Mouse (Mus musculus) CH12.LX (cell line): Measurements from ENCODE around the gene Arih2. TPM values are rescaled to one million over a fixed set of nuclear protein-coding genes. Genes with fewer than 3 reads are reported as not detected.

Experiments
- DNase-seq: peaks from one replicate; pipeline ENCODE4 v3.0.0-alpha.2; 2013; ENCODE audit errors: extremely low read depth
- H3K27ac ChIP-seq: 2 replicates; pipeline ENCODE4 v1.5.1; 2012; ENCODE audit warnings: low read depth, mild to moderate bottlenecking, control low read depth, moderate library complexity; ENCODE audit not compliant: insufficient read depth
- H3K27me3 ChIP-seq: replicated peaks from 2 replicates; pipeline ENCODE3; 2012; ENCODE audit warnings: inconsistent platforms
- H3K36me3 ChIP-seq, 2 experiments: replicated peaks in 1 of 2; 2 replicates each; pipeline versions ENCODE3 to v1.6.1; 2012; ENCODE audit warnings: inconsistent platforms in 1 of 2, low read length in 1 of 2, mild to moderate bottlenecking in 1 of 2, mixed read lengths in 1 of 2, moderate library complexity in 1 of 2; ENCODE audit not compliant: control insufficient read depth in 1 of 2, insufficient read depth in 1 of 2
- H3K4me1 ChIP-seq, 2 experiments: 2 replicates each; pipeline ENCODE4 v1.6.1; 2012; ENCODE audit warnings: inconsistent platforms in 1 of 2, moderate library complexity in 1 of 2; ENCODE audit not compliant: insufficient read depth in 2 of 2, control insufficient read depth in 1 of 2
- H3K4me2 ChIP-seq: 2 replicates; pipeline ENCODE4 v1.6.1; 2012; ENCODE audit warnings: low read depth, mild to moderate bottlenecking, control low read depth; ENCODE audit not compliant: poor library complexity, insufficient read depth, severe bottlenecking
- H3K4me3 ChIP-seq, 3 experiments: fragments of 150-350 bp in 1 of 3; sonication (generic) in 1 of 3; replicated peaks in 1 of 3; 2 replicates each; pipeline versions ENCODE3 to v1.5.1; 2011 to 2012; ENCODE audit warnings: low read depth in 2 of 3, low read length in 2 of 3, mild to moderate bottlenecking in 2 of 3, moderate library complexity in 2 of 3, control low read depth in 1 of 3, improper control_type of control experiment in 1 of 3, inconsistent platforms in 1 of 3, mixed read lengths in 1 of 3; ENCODE audit not compliant: poor library complexity in 1 of 3
- H3K79me2 ChIP-seq: replicated peaks from 2 replicates; pipeline ENCODE4 v1.6.1; 2012; ENCODE audit warnings: mild to moderate bottlenecking, moderate library complexity; ENCODE audit not compliant: control insufficient read depth, poor library complexity, insufficient read depth, severe bottlenecking; ENCODE audit errors: extremely low read depth
- H3K9ac ChIP-seq: 2 replicates; pipeline ENCODE4 v1.6.1; 2012; ENCODE audit warnings: low read depth, mild to moderate bottlenecking, control low read depth, moderate library complexity; ENCODE audit not compliant: insufficient read depth
- H3K9me3 ChIP-seq: replicated peaks from 2 replicates; pipeline ENCODE3; 2012; ENCODE audit warnings: low read length, inconsistent platforms, mixed read lengths
- CHD1 ChIP-seq: IDR thresholded peaks from 2 replicates; pipeline ENCODE4 v1.6.1; 2012; ENCODE audit warnings: low read depth, low read length, improper control_type of control experiment, inconsistent platforms
- ELF1 ChIP-seq: IDR thresholded peaks from 2 replicates; pipeline ENCODE4 v1.6.1; 2014; ENCODE audit warnings: low read depth, mild to moderate bottlenecking, inconsistent platforms, low read length, improper control_type of control experiment
- EP300 ChIP-seq: IDR thresholded peaks from 2 replicates; pipeline ENCODE4 v1.6.1; 2011; ENCODE audit warnings: low read length, improper control_type of control experiment
- HCFC1 ChIP-seq: IDR thresholded peaks from 2 replicates; pipeline ENCODE4 v1.6.1; 2012; ENCODE audit warnings: low read depth, mild to moderate bottlenecking, inconsistent platforms, low read length, improper control_type of control experiment
- IRF4 ChIP-seq: IDR thresholded peaks from 2 replicates; pipeline ENCODE4 v1.6.1; 2014; ENCODE audit warnings: low read depth, mild to moderate bottlenecking, inconsistent platforms, low read length, improper control_type of control experiment
- JUND ChIP-seq: conservative IDR thresholded peaks from 2 replicates; pipeline ENCODE4 v1.6.1; 2011; ENCODE audit warnings: low read depth, low read length, improper control_type of control experiment
- KAT2A ChIP-seq: IDR thresholded peaks from 2 replicates; pipeline ENCODE4 v1.6.1; 2012; ENCODE audit warnings: low read length, improper control_type of control experiment, inconsistent platforms; ENCODE audit not compliant: insufficient replicate concordance
- MAFK ChIP-seq: IDR thresholded peaks from 2 replicates; pipeline ENCODE4 v1.6.1; 2011; ENCODE audit warnings: low read length, improper control_type of control experiment; ENCODE audit not compliant: insufficient replicate concordance
- MAX ChIP-seq: IDR thresholded peaks from 2 replicates; pipeline ENCODE4 v1.6.1; 2011; ENCODE audit warnings: low read length, improper control_type of control experiment
- MAZ ChIP-seq: IDR thresholded peaks from 2 replicates; pipeline ENCODE4 v1.6.1; 2012; ENCODE audit warnings: low read depth, mild to moderate bottlenecking, inconsistent platforms, low read length, improper control_type of control experiment, moderate library complexity
- MEF2A ChIP-seq: IDR thresholded peaks from 2 replicates; pipeline ENCODE4 v1.6.1; 2014; ENCODE audit warnings: low read depth, mild to moderate bottlenecking, inconsistent platforms, low read length, improper control_type of control experiment, borderline replicate concordance
- MYC ChIP-seq: IDR thresholded peaks from 2 replicates; pipeline ENCODE4 v1.6.1; 2011; ENCODE audit warnings: low read depth, mild to moderate bottlenecking, improper control_type of control experiment, low read length
- NELFE ChIP-seq: IDR thresholded peaks from 2 replicates; pipeline ENCODE4 v1.6.1; 2011; ENCODE audit warnings: low read depth, low read length, improper control_type of control experiment
- NRF1 ChIP-seq: IDR thresholded peaks from 2 replicates; pipeline ENCODE4 v1.6.1; 2014; ENCODE audit warnings: low read depth, mild to moderate bottlenecking, inconsistent platforms, low read length, improper control_type of control experiment, moderate library complexity
- PAX5 ChIP-seq: IDR thresholded peaks from 2 replicates; pipeline ENCODE4 v1.6.1; 2012; ENCODE audit warnings: low read length, inconsistent platforms, mixed read lengths
- RAD21 ChIP-seq: IDR thresholded peaks from 2 replicates; pipeline ENCODE4 v1.6.1; 2011; ENCODE audit warnings: low read depth, mild to moderate bottlenecking, low read length, improper control_type of control experiment, moderate library complexity
- RCOR1 ChIP-seq: conservative IDR thresholded peaks from 2 replicates; pipeline ENCODE4 v1.6.1; 2012; ENCODE audit warnings: low read depth, mild to moderate bottlenecking, inconsistent platforms, low read length, improper control_type of control experiment
- USF2 ChIP-seq: conservative IDR thresholded peaks from 2 replicates; pipeline ENCODE4 v1.6.1; 2011; ENCODE audit warnings: low read depth, low read length, improper control_type of control experiment
- ZC3H11A ChIP-seq: IDR thresholded peaks from 2 replicates; pipeline ENCODE4 v1.6.1; 2012; ENCODE audit warnings: low read depth, mild to moderate bottlenecking, inconsistent platforms, low read length, improper control_type of control experiment
- ZKSCAN1 ChIP-seq: IDR thresholded peaks from 2 replicates; pipeline ENCODE4 v1.6.1; 2012; ENCODE audit warnings: low read depth, inconsistent platforms, low read length, improper control_type of control experiment, borderline replicate concordance
- ZNF384 ChIP-seq: IDR thresholded peaks from 2 replicates; pipeline ENCODE4 v1.6.1; 2012; ENCODE audit warnings: low read depth, low read length, improper control_type of control experiment, inconsistent platforms
- dilution Hi-C: fragments of 300-500 bp; cut with MboI; formaldehyde crosslinking; loops from 2 replicates; pipeline ENCODE4 v1.14.3; 2020; ENCODE audit warnings: low sequenced_read_pairs; ENCODE audit not compliant: extremely low pct_unique_long_range_greater_than_20kb, extremely low pct_ligation_motif_present
- in situ Hi-C: fragments of 300-500 bp; cut with MboI; formaldehyde crosslinking; loops from 3 replicates; pipeline ENCODE4 v1.14.3; 2019; ENCODE audit warnings: low sequenced_read_pairs, low pct_ligation_motif_present, low pct_unique_long_range_greater_than_20kb, mixed read lengths
- polyA plus RNA-seq: library from polyadenylated mRNA; unstranded; fragments of >175 nt; gene quantifications from 2 replicates; pipeline ENCODE4 v1.2.1, GENCODE M21; 2012; ENCODE audit warnings: low read depth; ENCODE audit not compliant: insufficient read length
- total RNA-seq, 2 experiments: library from RNA; depleted of rRNA; stranded (reverse); fragments of 300-350 nt in 1 of 2; fragments of >200 nt in 1 of 2; gene quantifications; 2 replicates each; pipeline ENCODE4 v1.2.3; 2012 to 2014

The Arih2 gene
- total and polyA plus RNA-seq, 3 experiments, result 29.0 to 35.3 (median 33.5) TPM

GRCm38 (mm10) chr9:108690914-108691313 is 41.7 kb upstream of the Arih2 start:
- H3K4me3 ChIP-seq, result no peak overlapping the region
- DNase-seq, result no peak
- no peak overlapping the region for H3K27ac ChIP-seq
- H3K9me3 ChIP-seq, result no peaks in the 10 kb centered on the region
- peaks cover 0 to 37% of the 10 kb centered on the region in 2 experiments; a peak in 2 of 4 replicates for H3K4me1 ChIP-seq
- no peak overlapping the region for H3K4me2 ChIP-seq
- H3K79me2 ChIP-seq, result peaks cover 22% of the 10 kb centered on the region
- TF ChIP-seq RCOR1 (no peak), USF2 (no peak), ZKSCAN1 (no peak), MYC (no peak), ZC3H11A (no peak), MAFK (no peak), JUND (no peak), PAX5 (no peak), RAD21 (no peak)
- TF ChIP-seq, all 38 proteins: peak for 0
- Histone ChIP-seq H3K9ac (no peak overlapping the region), H3K27me3 (no peaks in the 10 kb centered on the region), H3K36me3 (peaks cover 0 to 5% of the 10 kb centered on the region in 2 experiments)
- dilution Hi-C loops (no loop called here), in situ Hi-C loops (no loop called here)

GRCm38 (mm10) chr9:108689993-108690392 is 40.8 kb upstream of the Arih2 start:
- no peak overlapping the region for H3K9ac ChIP-seq
- H3K27me3 ChIP-seq, result no peaks in the 10 kb centered on the region
- dilution Hi-C loops, result no loop called here
- in situ Hi-C loops, result no loop called here
- no peak overlapping the region for H3K4me3 ChIP-seq
- peaks cover 0 to 33% of the 10 kb centered on the region in 2 experiments; a peak in 2 of 4 replicates for H3K4me1 ChIP-seq
- no peak for DNase-seq
- no peak overlapping the region for H3K27ac ChIP-seq
- no peaks in the 10 kb centered on the region for H3K9me3 ChIP-seq
- peaks cover 0 to 6% of the 10 kb centered on the region in 2 experiments for H3K36me3 ChIP-seq
- H3K4me2 ChIP-seq, result no peak overlapping the region
- peaks cover 17% of the 10 kb centered on the region for H3K79me2 ChIP-seq
- TF ChIP-seq MAZ (no peak), ZKSCAN1 (no peak), ZNF384 (no peak), CHD1 (no peak), MAX (no peak), NELFE (no peak), ZC3H11A (no peak), MEF2A (no peak), EP300 (no peak), HCFC1 (no peak), IRF4 (no peak), ELF1 (no peak), KAT2A (no peak), NRF1 (no peak), RCOR1 (no peak)
